Mouse (Mus musculus): Measurements from ENCODE around the gene Dusp10.

Dusp10 gene

GRCm38 (mm10) chr1:184059814-184060213, 46.7 kb downstream of the Dusp10 start:
- DNase-seq = no peak

GRCm38 (mm10) chr1:184060381-184060780, 47.3 kb downstream of the Dusp10 start:
- no peak for DNase-seq

GRCm38 (mm10) chr1:184060828-184061734, 48.0 kb downstream of the Dusp10 start:
- DNase-seq = no peak

- no peak for DNase-seq
Observed at GRCm38 (mm10) chr1:184061901-184062300, 48.8 kb downstream of the Dusp10 start.

GRCm38 (mm10) chr1:184064306-184064705, 51.2 kb downstream of the Dusp10 start:
- no peak for DNase-seq

GRCm38 (mm10) chr1:184065589-184066361, 52.7 kb downstream of the Dusp10 start:
- no peak for DNase-seq

- DNase-seq = no peak
Observed at GRCm38 (mm10) chr1:184066460-184067287, 53.6 kb downstream of the Dusp10 start.

GRCm38 (mm10) chr1:184067704-184068558, 54.8 kb downstream of the Dusp10 start:
- DNase-seq = no peak

- DNase-seq = no peak
Observed at GRCm38 (mm10) chr1:184068971-184069370, 55.9 kb downstream of the Dusp10 start.

- DNase-seq = no peak
Observed at GRCm38 (mm10) chr1:184076065-184076464, 63.0 kb downstream of the Dusp10 start.

- DNase-seq = no peak
Observed at GRCm38 (mm10) chr1:184076756-184077155, 63.7 kb downstream of the Dusp10 start.

- no peak for DNase-seq
Observed at GRCm38 (mm10) chr1:184079304-184079703, 66.2 kb downstream of the Dusp10 start.

GRCm38 (mm10) chr1:184082661-184083060, 69.6 kb downstream of the Dusp10 start:
- DNase-seq = no peak

GRCm38 (mm10) chr1:184083166-184083565, 70.1 kb downstream of the Dusp10 start:
- no peak for DNase-seq

- DNase-seq = no peak
Observed at GRCm38 (mm10) chr1:184084961-184085360, 71.9 kb downstream of the Dusp10 start.

GRCm38 (mm10) chr1:184090515-184090914, 77.4 kb downstream of the Dusp10 start:
- DNase-seq = no peak

GRCm38 (mm10) chr1:184094914-184095313, 81.8 kb downstream of the Dusp10 start:
- DNase-seq = no peak

GRCm38 (mm10) chr1:184100414-184100813, 87.3 kb downstream of the Dusp10 start:
- DNase-seq = no peak

GRCm38 (mm10) chr1:184100927-184101749, 88.0 kb downstream of the Dusp10 start:
- no peak for DNase-seq

- no peak for DNase-seq
Observed at GRCm38 (mm10) chr1:184101750-184102046, 88.6 kb downstream of the Dusp10 start.

- no peak for DNase-seq
Observed at GRCm38 (mm10) chr1:184106832-184107231, 93.7 kb downstream of the Dusp10 start.

Measured in cerebellum, adult 11 months (tissue).